Mouse (Mus musculus) lung, postnatal 25 days (tissue): ENCODE measurements around the gene Capsl.

Experiments used
- DNase-seq: peaks from one replicate; pipeline ENCODE4 v3.0.0; 2022; ENCODE audit warnings: low spot score

Gene Capsl

GRCm38 (mm10) chr15:9435534-9436180 is at the start of gene Capsl:
Gene Capsl (plus strand): TSS chr15:9436028.
- DNase-seq: peak; percentile 88

GRCm38 (mm10) chr15:9409475-9409874 is 26.4 kb upstream of the Capsl start:
- no peak for DNase-seq

GRCm38 (mm10) chr15:9421163-9421562 is 14.7 kb upstream of the Capsl start:
- DNase-seq: no peak

- DNase-seq: peak; percentile 3
These were observed 8.0 kb upstream of the Capsl start for GRCm38 (mm10) chr15:9427849-9428248.

- no peak for DNase-seq
These were observed 6.0 kb upstream of the Capsl start for GRCm38 (mm10) chr15:9429843-9430242.

- no peak for DNase-seq
These were observed 16.2 kb downstream of the Capsl start for GRCm38 (mm10) chr15:9451999-9452398.

- DNase-seq: no peak
These were observed 17.0 kb downstream of the Capsl start for GRCm38 (mm10) chr15:9452842-9453241.

GRCm38 (mm10) chr15:9454198-9454597 is 18.4 kb downstream of the Capsl start:
- no peak for DNase-seq

- DNase-seq: peak; percentile 14
These were observed 19.4 kb downstream of the Capsl start for GRCm38 (mm10) chr15:9455241-9455640.

- peak; percentile 14 for DNase-seq
These were observed 27.7 kb downstream of the Capsl start for GRCm38 (mm10) chr15:9463521-9464027.

GRCm38 (mm10) chr15:9464039-9464438 is 28.2 kb downstream of the Capsl start:
- DNase-seq: no peak

GRCm38 (mm10) chr15:9471053-9471685 is 35.3 kb downstream of the Capsl start:
- no peak for DNase-seq

- no peak for DNase-seq
These were observed 36.3 kb downstream of the Capsl start for GRCm38 (mm10) chr15:9472167-9472566.

- DNase-seq: no peak
These were observed 36.8 kb downstream of the Capsl start for GRCm38 (mm10) chr15:9472618-9473017.

- DNase-seq: no peak
These were observed 37.4 kb downstream of the Capsl start for GRCm38 (mm10) chr15:9473188-9473587.

- no peak for DNase-seq
These were observed 53.7 kb downstream of the Capsl start for GRCm38 (mm10) chr15:9489417-9490118.

- DNase-seq: no peak
These were observed 56.2 kb downstream of the Capsl start for GRCm38 (mm10) chr15:9492077-9492476.
